Mouse (Mus musculus): Measurements from ENCODE around the gene Gm364. TPM values are rescaled to one million over a fixed set of nuclear protein-coding genes. Genes with fewer than 3 reads are reported as not detected.

The Gm364 gene
- polyA plus RNA-seq (2012; rRNA removed; ENCODE audit: low replicate concordance) = not detected in 2 replicates

DNA sequence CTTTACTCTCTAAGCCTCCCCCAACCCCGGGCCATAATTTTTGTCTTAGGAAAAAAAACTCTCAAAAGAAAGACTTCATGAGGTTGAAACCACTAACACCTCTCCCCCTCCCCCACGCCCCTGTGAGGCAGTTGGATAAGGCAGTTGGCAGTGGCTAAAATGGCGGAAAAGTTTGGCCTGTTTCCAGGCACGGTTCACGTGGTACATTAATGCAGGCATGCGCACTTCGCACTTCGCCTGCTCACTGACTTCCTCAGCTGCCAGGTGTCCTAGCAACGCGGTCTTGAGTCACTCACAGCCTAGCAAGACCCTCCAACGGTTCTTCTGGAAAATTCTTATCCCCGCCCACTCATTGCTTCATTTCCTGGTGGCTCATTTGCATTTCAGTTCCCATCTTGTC is at the start of gene Gm364:
Gene Gm364, plus strand, starts transcription at position 386 of the 400 bp plus-strand sequence.

GRCm38 (mm10) chrX:57392367-57393246 is 16.3 kb upstream of the Gm364 start, which contains the start of gene Rbmx:
Gene Rbmx (minus strand): TSS chrX:57393036.

GRCm38 (mm10) chrX:57503634-57504033 is 94.7 kb downstream of the Gm364 start, which contains the start of gene Gpr101:
Gene Gpr101 (minus strand): TSS chrX:57503757.

Other genes starting within 250 kb of the Gm364 start
- gene Cd40lg, start 197.0 kb upstream of the Gm364 start, polyA plus RNA-seq (2012; rRNA removed; ENCODE audit: low replicate concordance) = 0.09 and 0.19 TPM in 2 replicates
- 21.1 and 26.7 TPM in 2 replicates for gene Arhgef6, start 70.4 kb upstream of the Gm364 start, polyA plus RNA-seq (2012; rRNA removed; ENCODE audit: low replicate concordance)
- gene Rbmx, start 16.1 kb upstream of the Gm364 start, polyA plus RNA-seq (2012; rRNA removed; ENCODE audit: low replicate concordance) = 13.8 and 22.6 TPM in 2 replicates
- not detected in 2 replicates for gene Gpr101, start 94.6 kb downstream of the Gm364 start, polyA plus RNA-seq (2012; rRNA removed; ENCODE audit: low replicate concordance)

Data from subcutaneous adipose tissue, adult 2 months (tissue).